Mouse (Mus musculus) limb, embryonic 15.5 days (tissue): ENCODE measurements at regions not wholly inside any gene's neighbourhood (a gene's known extent, or its start where the extent isn't known, plus 50 kb on each side); places are given as distances from the start of the nearest gene placed in this dataset.

Experiments
- ATAC-seq: fragments of 200-750 bp; cut with Nextera tagmentation; 2 replicates; pipeline ENCODE4 v1.8.0; 2017; ENCODE audit warnings: low read depth, moderate TSS enrichment; ENCODE audit not compliant: insufficient number of reproducible peaks, low FRiP score, low TSS enrichment
- H3K27ac ChIP-seq: fragments of 300-500 bp; sonication (generic); 2 replicates; pipeline ENCODE4 v1.5.1; 2015; ENCODE audit warnings: moderate library complexity, mild to moderate bottlenecking, inconsistent platforms
- H3K27me3 ChIP-seq: fragments of 300-500 bp; sonication (generic); 2 replicates; pipeline ENCODE4 v1.6.1; 2015; ENCODE audit warnings: inconsistent platforms
- H3K36me3 ChIP-seq: fragments of 300-500 bp; sonication (generic); 2 replicates; pipeline ENCODE4 v1.6.1; 2015; ENCODE audit warnings: inconsistent platforms
- H3K4me1 ChIP-seq: fragments of 300-500 bp; sonication (generic); 2 replicates; pipeline ENCODE4 v1.6.1; 2015; ENCODE audit warnings: inconsistent platforms
- H3K4me2 ChIP-seq: fragments of 300-500 bp; sonication (generic); 2 replicates; pipeline ENCODE4 v1.6.1; 2015; ENCODE audit warnings: mild to moderate bottlenecking, inconsistent platforms
- H3K4me3 ChIP-seq: fragments of 300-500 bp; sonication (generic); 2 replicates; pipeline ENCODE4 v1.5.1; 2015; ENCODE audit warnings: mild to moderate bottlenecking, inconsistent platforms
- H3K9ac ChIP-seq: fragments of 300-500 bp; sonication (generic); 2 replicates; pipeline ENCODE4 v1.6.1; 2015; ENCODE audit warnings: inconsistent platforms
- H3K9me3 ChIP-seq: fragments of 300-500 bp; sonication (generic); 2 replicates; pipeline ENCODE4 v1.6.1; 2016; ENCODE audit warnings: inconsistent platforms
- WGBS: fragments of 180-500 bp; shearing (Covaris S2); methylation state at CpG from one replicate; pipeline ENCODE4 v1.1.7; 2015; 5-methylcytosine and 5-hydroxymethylcytosine counted together

- ATAC-seq = no peak
- H3K4me1 ChIP-seq = no peaks in the 10 kb centered on the region
Measured at GRCm38 (mm10) chr1:43377491-43378263, 66.7 kb upstream of the Nck2 start.

GRCm38 (mm10) chr1:43385008-43385407 lies 59.4 kb upstream of the Nck2 start:
- no peaks in the 10 kb centered on the region for H3K36me3 ChIP-seq
- no peak overlapping the region for H3K4me3 ChIP-seq
- no peak overlapping the region for H3K9ac ChIP-seq
- no peak for ATAC-seq
- H3K9me3 ChIP-seq = no peaks in the 10 kb centered on the region
- H3K27ac ChIP-seq = no peak overlapping the region
- no peaks in the 10 kb centered on the region for H3K27me3 ChIP-seq
- H3K4me1 ChIP-seq = no peaks in the 10 kb centered on the region
- H3K4me2 ChIP-seq = no peak overlapping the region

More at GRCm38 (mm10) chr1:43377491-43378263, 66.7 kb upstream of the Nck2 start:
- Histone ChIP-seq H3K27ac (no peak overlapping the region), H3K27me3 (no peaks in the 10 kb centered on the region), H3K9me3 (no peaks in the 10 kb centered on the region), H3K4me3 (no peak overlapping the region), H3K9ac (no peak overlapping the region), H3K36me3 (no peaks in the 10 kb centered on the region), H3K4me2 (no peak overlapping the region)
- WGBS = 77% methylated on average over 4 of the region's 4 CpGs

- H3K4me3 ChIP-seq = no peak overlapping the region
- no peak overlapping the region for H3K9ac ChIP-seq
- WGBS = 96% methylated on average over 2 of the region's 2 CpGs
- H3K36me3 ChIP-seq = no peaks in the 10 kb centered on the region
- H3K27ac ChIP-seq = no peak overlapping the region
- H3K4me1 ChIP-seq = peaks cover 8% of the 10 kb centered on the region; the same call in 1 of the 2 replicates
- no peaks in the 10 kb centered on the region for H3K27me3 ChIP-seq
- ATAC-seq = no peak
- H3K4me2 ChIP-seq = no peak overlapping the region
- H3K9me3 ChIP-seq = no peaks in the 10 kb centered on the region
Measured at GRCm38 (mm10) chr1:43394035-43394434, 50.3 kb upstream of the Nck2 start.
